Mouse (Mus musculus): ENCODE measurements at regions not wholly inside any gene's neighbourhood (a gene's known extent, or its start where the extent isn't known, plus 50 kb on each side); places are given as distances from the start of the nearest gene placed in this dataset.
"Not testable (repeated sequence)": the region's sequence is repeated elsewhere in the genome, so short reads cannot be mapped to it uniquely, and the experiment has no call there.

GRCm38 (mm10) chr2:53388652-53389051, 197.1 kb downstream of the Arl6ip6 start:
- H3K79me3 ChIP-seq (ENCODE audit: low read depth), result no peaks in the 10 kb centered on the region
- no peaks in the 10 kb centered on the region for H3K27me3 ChIP-seq (ENCODE audit: control insufficient read depth, insufficient read depth, insufficient read length)
- no peak overlapping the region for H3ac ChIP-seq (ENCODE audit: control insufficient read depth, insufficient read length, low read depth)
- no peaks in the 10 kb centered on the region for H3K79me2 ChIP-seq (ENCODE audit: control insufficient read depth, insufficient read depth)
- TF ChIP-seq MYOD1 (IDR thresholded peaks at IDR 0.05; ENCODE audit: control insufficient read depth, insufficient read length, low read depth) (no peak), CTCF (IDR thresholded peaks at IDR 0.05; ENCODE audit: control insufficient read depth, insufficient read depth, insufficient read length) (no peak), FOSL1 (IDR thresholded peaks at IDR 0.05; ENCODE audit: insufficient read depth, low read length, poor library complexity, severe bottlenecking) (no peak), MAX (IDR thresholded peaks at IDR 0.05) (no peak), USF1 (IDR thresholded peaks at IDR 0.05; ENCODE audit: low read depth) (no peak), MYOG (IDR thresholded peaks at IDR 0.05; ENCODE audit: control insufficient read depth, extremely low read depth, insufficient read length) (no peak), CEBPB (IDR thresholded peaks at IDR 0.05; ENCODE audit: low read depth) (no peak)
- no peaks in the 10 kb centered on the region for H3K36me3 ChIP-seq (ENCODE audit: control insufficient read depth, insufficient read depth)
- H3K4me3 ChIP-seq (ENCODE audit: insufficient read depth, poor library complexity, severe bottlenecking), result no peak overlapping the region

DNA sequence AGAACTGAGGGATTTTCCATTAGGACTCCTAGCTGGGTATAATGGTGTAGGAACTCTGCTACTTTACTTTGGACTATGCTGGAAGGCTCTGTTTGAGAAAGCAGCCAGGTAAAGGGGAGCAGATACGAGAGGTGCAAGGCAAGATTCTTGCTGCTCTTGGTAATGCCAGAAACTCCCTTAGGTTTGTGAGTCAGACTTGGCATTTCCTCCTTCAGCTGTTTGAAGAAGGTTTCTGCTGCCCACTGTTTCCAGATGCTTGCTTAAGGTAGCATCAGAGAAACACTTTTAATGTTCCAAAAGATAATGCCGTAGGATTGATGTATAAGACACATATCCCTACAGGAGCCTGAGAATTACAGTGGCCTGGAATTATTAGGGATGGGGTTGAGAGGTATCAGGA, 222.9 kb downstream of the Arl6ip6 start:
- H3K36me3 ChIP-seq (ENCODE audit: control insufficient read depth, insufficient read depth), result no peaks in the 10 kb centered on the region
- no peaks in the 10 kb centered on the region for H3K27me3 ChIP-seq (ENCODE audit: control insufficient read depth, insufficient read depth, insufficient read length)
- no peak overlapping the region for H3ac ChIP-seq (ENCODE audit: control insufficient read depth, insufficient read length, low read depth)
- H3K4me3 ChIP-seq (ENCODE audit: insufficient read depth, poor library complexity, severe bottlenecking), result no peak overlapping the region
- H3K79me3 ChIP-seq (ENCODE audit: low read depth), result no peaks in the 10 kb centered on the region
- TF ChIP-seq MYOG (IDR thresholded peaks at IDR 0.05; ENCODE audit: control insufficient read depth, extremely low read depth, insufficient read length) (no peak), FOSL1 (IDR thresholded peaks at IDR 0.05; ENCODE audit: insufficient read depth, low read length, poor library complexity, severe bottlenecking) (no peak), USF1 (IDR thresholded peaks at IDR 0.05; ENCODE audit: low read depth) (no peak), MYOD1 (IDR thresholded peaks at IDR 0.05; ENCODE audit: control insufficient read depth, insufficient read length, low read depth) (no peak), MAX (IDR thresholded peaks at IDR 0.05) (no peak), CTCF (IDR thresholded peaks at IDR 0.05; ENCODE audit: control insufficient read depth, insufficient read depth, insufficient read length) (no peak), CEBPB (IDR thresholded peaks at IDR 0.05; ENCODE audit: low read depth) (no peak)
- H3K79me2 ChIP-seq (ENCODE audit: control insufficient read depth, insufficient read depth), result no peaks in the 10 kb centered on the region

- Histone ChIP-seq H3K79me3 (ENCODE audit: low read depth) (no peaks in the 10 kb centered on the region), H3K36me3 (ENCODE audit: control insufficient read depth, insufficient read depth) (no peaks in the 10 kb centered on the region), H3ac (ENCODE audit: control insufficient read depth, insufficient read length, low read depth) (no peak overlapping the region), H3K27me3 (ENCODE audit: control insufficient read depth, insufficient read depth, insufficient read length) (no peaks in the 10 kb centered on the region), H3K79me2 (ENCODE audit: control insufficient read depth, insufficient read depth) (no peaks in the 10 kb centered on the region), H3K4me3 (ENCODE audit: insufficient read depth, poor library complexity, severe bottlenecking) (no peak overlapping the region)
- TF ChIP-seq MYOD1 (IDR thresholded peaks at IDR 0.05; ENCODE audit: control insufficient read depth, insufficient read length, low read depth), result no peak
- no peak for TF ChIP-seq MYOG (IDR thresholded peaks at IDR 0.05; ENCODE audit: control insufficient read depth, extremely low read depth, insufficient read length)
- no peak for TF ChIP-seq CTCF (IDR thresholded peaks at IDR 0.05; ENCODE audit: control insufficient read depth, insufficient read depth, insufficient read length)
- TF ChIP-seq MAX (IDR thresholded peaks at IDR 0.05), result no peak
- no peak for TF ChIP-seq FOSL1 (IDR thresholded peaks at IDR 0.05; ENCODE audit: insufficient read depth, low read length, poor library complexity, severe bottlenecking)
- no peak for TF ChIP-seq CEBPB (IDR thresholded peaks at IDR 0.05; ENCODE audit: low read depth)
- TF ChIP-seq USF1 (IDR thresholded peaks at IDR 0.05; ENCODE audit: low read depth), result no peak
These were observed 245.7 kb downstream of the Arl6ip6 start for GRCm38 (mm10) chr2:53437046-53437815.

- H3K79me2 ChIP-seq (ENCODE audit: control insufficient read depth, insufficient read depth); H3K79me3 ChIP-seq (ENCODE audit: low read depth); H3K36me3 ChIP-seq (ENCODE audit: control insufficient read depth, insufficient read depth); H3K27me3 ChIP-seq (ENCODE audit: control insufficient read depth, insufficient read depth, insufficient read length); H3ac ChIP-seq (ENCODE audit: control insufficient read depth, insufficient read length, low read depth); H3K4me3 ChIP-seq (ENCODE audit: insufficient read depth, poor library complexity, severe bottlenecking): not testable (repeated sequence)
These were observed 248.8 kb downstream of the Arl6ip6 start for GRCm38 (mm10) chr2:53440301-53440700.

GRCm38 (mm10) chr2:53460265-53460664, 268.7 kb downstream of the Arl6ip6 start:
- no peaks in the 10 kb centered on the region for H3K79me2 ChIP-seq (ENCODE audit: control insufficient read depth, insufficient read depth)
- H3K79me3 ChIP-seq (ENCODE audit: low read depth), result no peaks in the 10 kb centered on the region
- TF ChIP-seq CEBPB (IDR thresholded peaks at IDR 0.05; ENCODE audit: low read depth) (no peak), CTCF (IDR thresholded peaks at IDR 0.05; ENCODE audit: control insufficient read depth, insufficient read depth, insufficient read length) (no peak), USF1 (IDR thresholded peaks at IDR 0.05; ENCODE audit: low read depth) (no peak), FOSL1 (IDR thresholded peaks at IDR 0.05; ENCODE audit: insufficient read depth, low read length, poor library complexity, severe bottlenecking) (no peak), MAX (IDR thresholded peaks at IDR 0.05) (no peak), MYOG (IDR thresholded peaks at IDR 0.05; ENCODE audit: control insufficient read depth, extremely low read depth, insufficient read length) (no peak), MYOD1 (IDR thresholded peaks at IDR 0.05; ENCODE audit: control insufficient read depth, insufficient read length, low read depth) (no peak)
- H3K4me3 ChIP-seq (ENCODE audit: insufficient read depth, poor library complexity, severe bottlenecking), result no peak overlapping the region
- H3K36me3 ChIP-seq (ENCODE audit: control insufficient read depth, insufficient read depth), result no peaks in the 10 kb centered on the region
- no peaks in the 10 kb centered on the region for H3K27me3 ChIP-seq (ENCODE audit: control insufficient read depth, insufficient read depth, insufficient read length)
- no peak overlapping the region for H3ac ChIP-seq (ENCODE audit: control insufficient read depth, insufficient read length, low read depth)

DNA sequence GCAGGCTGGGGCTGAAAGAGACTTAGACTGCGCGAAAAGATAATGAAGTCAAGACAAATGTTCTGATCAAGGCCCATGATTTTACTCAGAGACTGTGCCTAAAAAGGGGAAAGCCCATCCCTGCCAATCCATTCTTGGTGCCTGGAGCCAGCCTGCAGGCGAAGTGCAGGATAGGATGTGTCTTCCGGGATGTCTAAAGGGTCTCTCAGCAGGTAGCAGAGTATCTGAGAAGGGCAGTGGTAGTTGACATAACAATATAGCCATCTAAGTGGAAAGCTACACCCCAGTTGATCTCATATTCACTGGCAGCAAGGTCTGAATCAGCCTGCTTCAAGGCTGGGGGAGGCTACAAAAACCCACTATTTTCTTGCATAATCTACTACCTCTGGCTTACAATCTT, 282.9 kb downstream of the Arl6ip6 start:
- Histone ChIP-seq H3K79me2 (ENCODE audit: control insufficient read depth, insufficient read depth) (no peaks in the 10 kb centered on the region), H3K27me3 (ENCODE audit: control insufficient read depth, insufficient read depth, insufficient read length) (no peaks in the 10 kb centered on the region), H3K36me3 (ENCODE audit: control insufficient read depth, insufficient read depth) (no peaks in the 10 kb centered on the region), H3K79me3 (ENCODE audit: low read depth) (no peaks in the 10 kb centered on the region), H3ac (ENCODE audit: control insufficient read depth, insufficient read length, low read depth) (no peak overlapping the region), H3K4me3 (ENCODE audit: insufficient read depth, poor library complexity, severe bottlenecking) (no peak overlapping the region)
- TF ChIP-seq MAX (IDR thresholded peaks at IDR 0.05), result no peak
- TF ChIP-seq CTCF (IDR thresholded peaks at IDR 0.05; ENCODE audit: control insufficient read depth, insufficient read depth, insufficient read length), result no peak

DNA sequence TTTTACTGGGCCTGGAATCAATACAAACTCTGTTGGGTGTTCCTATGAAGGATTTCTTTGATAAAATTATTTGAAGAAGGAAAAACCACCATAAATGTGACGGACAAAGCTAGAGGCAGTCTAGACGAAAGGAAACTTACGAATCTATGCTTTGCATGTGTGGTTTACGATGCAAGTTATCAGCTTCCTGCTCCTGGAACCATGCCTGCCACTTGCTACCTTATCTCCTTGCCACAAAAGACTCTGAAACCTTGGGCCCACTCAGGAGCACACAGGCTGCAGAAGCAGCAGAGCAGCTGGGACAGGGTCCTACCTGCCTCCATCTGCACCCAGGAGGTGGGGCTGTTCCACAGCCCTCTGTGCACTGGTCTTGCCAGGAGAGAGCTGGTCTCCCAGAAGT, 287.5 kb downstream of the Arl6ip6 start:
- H3K79me2 ChIP-seq (ENCODE audit: control insufficient read depth, insufficient read depth); H3K79me3 ChIP-seq (ENCODE audit: low read depth); H3K36me3 ChIP-seq (ENCODE audit: control insufficient read depth, insufficient read depth); H3K4me3 ChIP-seq (ENCODE audit: insufficient read depth, poor library complexity, severe bottlenecking); H3K27me3 ChIP-seq (ENCODE audit: control insufficient read depth, insufficient read depth, insufficient read length); H3ac ChIP-seq (ENCODE audit: control insufficient read depth, insufficient read length, low read depth): not testable (repeated sequence)

All from C2C12 (cell line).